Mouse (Mus musculus) midbrain, embryonic 12.5 days (tissue): ENCODE measurements at regions not wholly inside any gene's neighbourhood (a gene's known extent, or its start where the extent isn't known, plus 50 kb on each side); places are given as distances from the start of the nearest gene placed in this dataset.

Experiments used
- ATAC-seq: fragments of 200-750 bp; cut with Nextera tagmentation; 2 replicates; pipeline ENCODE4 v1.8.0; 2017; ENCODE audit warnings: low read depth, moderate TSS enrichment, moderate library complexity; ENCODE audit not compliant: low FRiP score
- H3K27ac ChIP-seq: fragments of 300-500 bp; sonication (generic); replicated peaks from 2 replicates; pipeline ENCODE4 v1.5.1; 2016; ENCODE audit warnings: mild to moderate bottlenecking
- H3K27me3 ChIP-seq: fragments of 300-500 bp; sonication (generic); 2 replicates; pipeline ENCODE4 v1.6.1; 2016; ENCODE audit warnings: mild to moderate bottlenecking
- H3K36me3 ChIP-seq: fragments of 300-500 bp; sonication (generic); 2 replicates; pipeline ENCODE4 v1.6.1; 2016
- H3K4me1 ChIP-seq: fragments of 300-500 bp; sonication (generic); 2 replicates; pipeline ENCODE4 v1.6.1; 2016
- H3K4me2 ChIP-seq: fragments of 300-500 bp; sonication (generic); replicated peaks from 2 replicates; pipeline ENCODE4 v1.6.1; 2016; ENCODE audit warnings: mild to moderate bottlenecking, moderate library complexity
- H3K4me3 ChIP-seq: fragments of 300-500 bp; sonication (generic); 2 replicates; pipeline ENCODE4 v1.5.1; 2016; ENCODE audit warnings: mild to moderate bottlenecking
- H3K9ac ChIP-seq: fragments of 300-500 bp; sonication (generic); replicated peaks from 2 replicates; pipeline ENCODE4 v1.6.1; 2016; ENCODE audit warnings: mild to moderate bottlenecking, moderate library complexity
- H3K9me3 ChIP-seq: fragments of 300-500 bp; sonication (generic); 2 replicates; pipeline ENCODE4 v1.6.1; 2016; ENCODE audit warnings: mild to moderate bottlenecking
- WGBS: fragments of 180-500 bp; shearing (Covaris S2); methylation state at CpG from one replicate; pipeline ENCODE4 v1.1.7; 2016; 5-methylcytosine and 5-hydroxymethylcytosine counted together

DNA sequence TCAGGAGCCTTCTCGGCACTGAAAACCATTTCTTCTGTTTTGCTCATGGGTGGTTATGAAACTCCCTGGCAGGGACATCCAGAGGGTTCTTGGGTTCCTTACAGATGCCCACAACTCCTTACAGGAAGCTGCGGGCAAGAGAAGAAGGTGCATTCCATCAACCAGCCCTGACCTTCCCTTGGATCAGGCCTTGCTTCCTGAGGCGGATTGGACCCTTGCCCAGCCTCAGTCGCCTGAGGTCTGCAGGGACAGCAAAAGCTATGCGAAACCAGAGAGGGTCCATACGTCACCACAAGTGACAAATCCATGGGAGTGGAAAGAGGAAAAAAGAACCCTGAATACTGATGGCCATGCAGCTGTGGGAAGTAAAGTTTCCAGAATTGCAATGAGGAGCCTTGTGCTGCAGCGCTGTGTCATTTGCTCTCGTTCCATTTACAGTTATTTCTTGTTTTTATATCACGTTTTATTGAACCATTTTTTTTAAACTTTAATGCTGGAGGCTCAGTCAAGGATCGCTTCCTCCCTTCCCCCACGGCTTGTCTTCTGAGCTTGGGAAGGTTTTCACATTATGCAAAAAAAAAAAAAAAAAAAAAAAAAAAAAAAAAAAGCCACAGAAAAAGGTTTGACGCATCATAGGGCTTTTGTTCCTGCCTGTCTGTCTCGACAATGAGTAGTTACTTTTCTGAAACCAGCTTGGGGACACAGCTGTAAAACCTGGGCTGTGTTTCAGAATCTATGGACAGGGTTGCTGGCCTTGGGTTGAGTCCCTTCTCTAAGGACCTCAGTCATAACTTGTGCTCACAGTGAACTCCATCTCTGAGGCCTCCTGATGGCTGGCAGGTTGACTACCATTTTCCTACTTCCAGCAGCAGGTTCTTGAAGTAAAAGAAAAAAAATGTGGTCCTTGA lies 202.0 kb upstream of the Ncam1 start:
- Histone ChIP-seq H3K36me3 (no peaks in the 10 kb centered on the region), H3K27ac (no peak overlapping the region), H3K4me2 (no peak overlapping the region), H3K9ac (no peak overlapping the region), H3K9me3 (peaks cover 4% of the 10 kb centered on the region; the same call in 1 of the 2 replicates), H3K27me3 (no peaks in the 10 kb centered on the region), H3K4me3 (no peak overlapping the region), H3K4me1 (peaks cover 4% of the 10 kb centered on the region; the same call in 1 of the 2 replicates)
- 78% methylated on average over 13 of the region's 13 CpGs for WGBS
- ATAC-seq: no peak

DNA sequence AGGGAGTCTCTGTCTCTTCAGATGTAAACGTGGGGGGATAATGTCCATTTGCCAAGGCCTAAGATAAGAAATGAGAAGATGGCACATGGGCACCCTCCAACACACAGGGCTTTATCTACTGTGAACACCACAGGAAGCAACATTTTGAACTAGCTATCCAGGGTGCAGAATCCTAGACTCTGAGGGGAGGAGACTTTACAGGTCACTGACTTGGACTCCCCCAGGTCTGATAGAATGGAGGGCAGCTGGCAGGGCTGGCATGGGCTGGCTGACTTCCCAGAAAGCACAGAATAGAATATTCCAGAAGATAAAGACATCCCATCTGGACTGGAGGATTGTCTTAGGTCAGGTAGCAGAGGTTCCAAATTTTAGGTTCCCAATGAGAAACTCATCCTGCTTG lies 201.2 kb upstream of the Ncam1 start:
- no peak overlapping the region for H3K4me2 ChIP-seq
- ATAC-seq: no peak
- H3K27me3 ChIP-seq: no peaks in the 10 kb centered on the region
- no peak overlapping the region for H3K27ac ChIP-seq
- H3K4me1 ChIP-seq: no peaks in the 10 kb centered on the region; the same call in 1 of the 2 replicates
- no peak overlapping the region for H3K4me3 ChIP-seq
- H3K36me3 ChIP-seq: no peaks in the 10 kb centered on the region
- H3K9me3 ChIP-seq: peaks cover 12% of the 10 kb centered on the region; the same call in 1 of the 2 replicates
- WGBS: 86% methylated on average over 1 of the region's 1 CpGs
- no peak overlapping the region for H3K9ac ChIP-seq

DNA sequence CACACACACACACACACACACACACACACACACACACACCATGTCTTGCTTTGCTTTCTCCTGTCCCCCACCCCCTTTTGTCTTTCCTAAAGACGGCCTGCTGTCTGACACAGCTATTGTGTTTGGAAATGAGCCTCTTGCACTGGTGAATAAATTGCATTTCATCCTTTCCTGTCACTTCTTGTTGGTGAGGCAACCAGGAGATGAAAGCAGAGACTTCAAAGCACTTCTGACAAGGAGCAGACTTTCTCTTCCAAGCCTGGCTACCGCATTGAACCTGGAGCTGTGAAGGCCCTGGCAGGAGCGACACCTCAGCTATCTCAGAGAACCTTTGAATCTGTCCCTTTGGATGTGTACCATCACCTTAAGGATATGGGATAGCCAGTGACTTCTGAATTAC lies 199.4 kb upstream of the Ncam1 start:
- no peak overlapping the region for H3K9ac ChIP-seq
- H3K36me3 ChIP-seq: no peaks in the 10 kb centered on the region
- ATAC-seq: no peak
- peaks cover 18% of the 10 kb centered on the region; the same call in 1 of the 2 replicates for H3K9me3 ChIP-seq
- H3K4me3 ChIP-seq: no peak overlapping the region
- WGBS: 29% methylated on average over 3 of the region's 3 CpGs
- H3K27ac ChIP-seq: no peak overlapping the region
- no peaks in the 10 kb centered on the region for H3K27me3 ChIP-seq
- no peaks in the 10 kb centered on the region; the same call in 1 of the 2 replicates for H3K4me1 ChIP-seq
- no peak overlapping the region for H3K4me2 ChIP-seq

DNA sequence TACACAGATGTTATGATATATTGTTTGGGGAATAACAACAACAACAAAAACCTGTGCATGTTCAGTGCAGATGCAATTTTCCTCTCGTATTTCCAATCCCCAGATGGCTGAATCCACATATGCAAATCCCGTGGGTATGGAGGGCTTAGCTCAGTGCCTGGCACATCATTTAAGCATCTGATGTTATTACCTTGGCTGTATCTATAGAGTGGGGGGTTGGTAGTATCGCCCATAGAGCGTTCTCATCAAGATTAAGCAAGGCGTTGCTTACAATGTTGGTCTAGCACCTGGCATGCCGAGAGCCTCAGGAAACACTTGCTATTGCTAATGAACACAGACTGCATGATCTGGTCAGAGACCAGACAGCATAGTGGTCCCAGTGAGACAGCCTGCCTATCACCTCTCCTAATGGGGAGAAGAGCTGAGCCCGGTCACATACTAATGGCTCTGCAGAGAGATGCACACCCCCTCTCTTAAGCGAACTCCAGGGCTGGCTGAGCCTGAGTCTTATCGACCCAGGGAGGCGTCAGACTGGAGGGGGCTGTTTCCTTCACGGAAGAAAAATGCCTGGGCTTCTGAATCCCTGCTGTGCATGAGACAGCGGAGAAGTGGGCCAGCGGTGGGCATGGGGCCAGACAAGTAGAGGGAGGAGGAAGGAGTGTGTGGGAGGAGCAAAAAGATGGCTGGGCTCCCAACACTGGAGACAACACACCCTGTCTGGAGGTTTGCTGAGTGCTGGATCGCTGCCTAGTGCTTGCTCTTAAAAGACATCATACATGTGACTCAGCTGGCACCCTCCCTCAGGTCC lies 190.9 kb upstream of the Ncam1 start:
- ATAC-seq: peak; percentile 23; the same call in 1 of the 2 replicates
- 52% methylated on average over 14 of the region's 14 CpGs for WGBS
- 0 out of 2 replicates have a peak, but pooled peaks cover 4% of the 10 kb centered on the region for H3K9me3 ChIP-seq

DNA sequence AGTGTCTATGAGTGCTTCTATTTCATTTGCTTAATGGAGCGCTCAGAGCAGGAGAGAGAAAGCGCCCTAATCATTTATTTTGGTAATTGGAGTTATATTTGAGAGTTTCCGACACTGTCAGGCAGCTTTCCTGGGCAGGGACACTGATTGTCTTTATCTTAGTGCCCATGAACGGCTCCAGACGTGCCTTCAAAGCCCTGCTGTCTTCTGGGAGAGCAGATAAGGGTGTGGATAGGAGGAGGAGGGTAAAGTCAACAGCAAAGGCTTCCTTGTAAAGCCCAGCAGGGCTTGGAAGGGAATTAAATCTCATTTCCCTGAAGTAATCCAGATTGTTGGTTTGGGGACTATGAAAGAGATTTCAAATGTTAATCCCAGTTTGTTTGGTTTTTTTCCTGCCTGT lies 189.3 kb upstream of the Ncam1 start:
- ATAC-seq: no peak
- Histone ChIP-seq H3K27me3 (no peaks in the 10 kb centered on the region), H3K4me1 (peaks cover 8% of the 10 kb centered on the region), H3K36me3 (no peaks in the 10 kb centered on the region), H3K4me2 (no peak overlapping the region), H3K27ac (no peak overlapping the region), H3K9ac (no peak overlapping the region), H3K4me3 (no peak overlapping the region), H3K9me3 (no peaks in the 10 kb centered on the region)
- 57% methylated on average over 5 of the region's 5 CpGs for WGBS

More for the DNA sequence above, 190.9 kb upstream of the Ncam1 start:
- no peaks in the 10 kb centered on the region for H3K36me3 ChIP-seq
- no peak overlapping the region for H3K27ac ChIP-seq
- no peak overlapping the region for H3K4me2 ChIP-seq
- peaks cover 8% of the 10 kb centered on the region for H3K4me1 ChIP-seq
- H3K27me3 ChIP-seq: no peaks in the 10 kb centered on the region
- no peak overlapping the region for H3K9ac ChIP-seq
- no peak overlapping the region for H3K4me3 ChIP-seq

DNA sequence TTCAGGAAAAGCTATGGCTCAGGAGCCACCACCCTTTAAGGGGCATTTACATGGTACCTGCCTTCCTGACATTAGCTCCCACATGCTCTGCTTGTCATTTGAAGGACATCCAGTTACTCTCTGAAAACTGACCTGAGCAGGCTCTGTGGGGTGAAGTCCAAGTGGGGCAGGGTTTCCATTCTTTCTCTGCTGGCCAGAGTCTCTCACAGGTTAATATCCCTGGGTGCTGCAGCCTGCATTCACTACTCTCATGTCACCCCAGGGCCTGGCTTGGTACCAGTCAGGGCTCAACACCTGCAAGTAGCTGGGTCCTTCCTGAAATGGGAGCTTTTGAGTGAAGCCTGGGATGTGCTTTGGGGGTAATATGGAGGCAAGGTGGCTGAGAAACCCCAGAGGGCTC lies 188.8 kb upstream of the Ncam1 start:
- Histone ChIP-seq H3K27me3 (no peaks in the 10 kb centered on the region), H3K9ac (no peak overlapping the region), H3K9me3 (no peaks in the 10 kb centered on the region), H3K4me3 (no peak overlapping the region), H3K27ac (no peak overlapping the region), H3K36me3 (no peaks in the 10 kb centered on the region), H3K4me2 (no peak overlapping the region), H3K4me1 (peaks cover 8% of the 10 kb centered on the region)
- ATAC-seq: no peak

DNA sequence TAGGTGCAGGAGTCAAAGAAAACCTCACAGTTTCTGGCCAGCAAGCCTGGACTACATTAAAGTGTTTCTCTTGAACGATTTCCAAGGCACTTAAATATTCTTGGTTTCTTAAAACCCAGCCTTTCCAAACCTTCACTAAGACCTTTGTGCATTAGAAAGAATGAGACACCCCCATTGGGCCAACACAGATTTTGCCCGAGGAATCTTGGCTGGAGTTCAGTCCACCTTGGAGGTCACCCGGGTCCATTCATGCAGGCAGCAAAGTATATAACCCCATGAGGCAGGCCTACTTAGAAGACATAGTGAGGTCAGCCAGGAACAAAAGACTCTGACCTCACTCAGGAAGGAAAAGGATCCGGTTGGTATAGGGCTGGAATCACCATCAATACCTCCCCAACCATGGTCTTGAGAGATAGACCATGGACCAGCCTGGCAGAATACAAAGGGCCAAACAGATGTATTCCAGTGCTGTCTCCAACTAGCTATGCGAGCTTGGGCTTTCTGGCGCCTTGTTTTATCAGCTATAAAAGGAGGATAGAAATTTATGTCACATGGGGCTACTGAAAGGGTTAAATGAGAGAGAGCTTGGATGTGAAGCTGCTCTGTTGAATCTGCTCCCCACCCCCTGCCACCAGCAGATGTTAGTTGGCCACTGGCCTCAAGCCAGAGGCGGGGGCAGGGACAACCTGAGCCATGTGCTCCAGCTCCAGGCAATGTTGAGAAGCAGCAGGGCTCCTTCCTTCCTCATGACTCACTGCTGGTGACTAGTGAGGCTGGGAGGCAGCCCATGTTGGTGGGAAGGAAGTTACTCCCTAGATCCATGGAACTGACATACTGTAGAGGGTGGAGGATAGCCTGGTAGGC lies 181.9 kb upstream of the Ncam1 start:
- H3K9ac ChIP-seq: no peak overlapping the region
- H3K4me3 ChIP-seq: no peak overlapping the region
- H3K9me3 ChIP-seq: no peaks in the 10 kb centered on the region
- H3K27ac ChIP-seq: no peak overlapping the region
- H3K4me1 ChIP-seq: peaks cover 11% of the 10 kb centered on the region
- H3K4me2 ChIP-seq: no peak overlapping the region
- H3K36me3 ChIP-seq: no peaks in the 10 kb centered on the region
- no peak for ATAC-seq
- H3K27me3 ChIP-seq: no peaks in the 10 kb centered on the region
- WGBS: 62% methylated on average over 7 of the region's 7 CpGs

DNA sequence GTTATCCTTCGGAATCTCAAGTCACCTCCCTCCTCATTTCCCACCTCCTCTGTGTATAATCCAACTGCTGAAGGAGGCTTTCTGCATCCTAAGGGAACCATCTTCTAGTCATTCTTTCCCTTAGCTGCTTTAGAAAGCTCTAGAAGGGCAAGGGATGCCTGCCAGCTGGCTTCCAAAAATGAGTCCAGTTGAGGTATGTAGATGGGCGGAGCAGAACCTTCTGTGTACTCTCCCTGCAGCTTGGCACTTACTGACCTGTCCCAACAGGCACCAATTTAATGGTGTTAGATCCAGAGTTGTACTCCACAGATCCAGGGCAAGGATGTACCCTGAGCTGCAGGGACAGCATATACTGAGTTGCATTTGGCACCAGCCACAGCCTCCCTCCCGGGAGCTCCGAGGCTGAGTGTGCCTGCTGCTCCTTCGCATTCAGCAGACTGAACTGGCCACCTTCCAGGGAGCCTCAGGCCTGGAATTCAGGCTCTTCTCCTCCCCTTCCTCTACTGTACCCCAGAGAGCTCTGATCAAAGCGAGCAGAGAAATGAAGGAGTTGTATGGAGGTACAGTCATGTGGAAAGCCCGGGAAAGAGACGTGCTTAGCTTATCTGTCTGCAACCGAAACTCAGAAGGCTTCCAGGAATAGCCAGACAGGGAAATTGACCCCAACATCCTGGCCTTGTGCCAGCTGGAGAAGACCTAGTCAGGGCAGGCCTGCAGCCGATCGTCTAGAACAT lies 177.4 kb upstream of the Ncam1 start:
- no peak overlapping the region for H3K9ac ChIP-seq

DNA sequence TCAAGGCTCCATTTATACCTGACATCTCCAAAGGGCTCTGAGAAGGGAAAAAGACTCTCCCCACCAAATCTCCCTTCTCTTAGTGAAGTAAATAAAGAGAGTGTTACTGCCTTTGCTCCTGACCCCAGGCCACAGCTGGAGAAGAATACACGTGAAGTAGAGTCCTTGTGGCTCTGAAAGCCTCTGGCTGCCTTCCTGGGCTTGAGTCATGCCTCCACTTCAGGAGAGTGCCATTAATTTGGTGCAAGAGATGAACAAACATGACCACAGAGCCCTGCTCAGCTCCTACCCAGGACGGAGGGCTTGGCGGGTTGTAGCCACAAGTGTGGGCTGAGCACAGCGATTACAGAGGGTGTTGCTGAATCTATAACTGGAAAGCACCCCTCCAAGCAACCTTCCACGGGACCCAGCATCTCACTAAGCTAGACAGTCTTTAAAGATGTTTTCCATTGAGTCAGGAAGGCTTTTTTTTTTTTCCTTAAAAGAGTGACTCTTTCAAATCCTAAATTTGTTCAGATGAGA lies 175.3 kb upstream of the Ncam1 start:
- Histone ChIP-seq H3K27me3 (no peaks in the 10 kb centered on the region), H3K4me1 (0 out of 2 replicates have a peak, but pooled peaks cover 3% of the 10 kb centered on the region), H3K4me3 (no peak overlapping the region), H3K9ac (no peak overlapping the region), H3K4me2 (no peak overlapping the region), H3K36me3 (no peaks in the 10 kb centered on the region), H3K9me3 (no peaks in the 10 kb centered on the region), H3K27ac (no peak overlapping the region)
- ATAC-seq: no peak
- 92% methylated on average over 5 of the region's 5 CpGs for WGBS

More for the DNA sequence above, 177.4 kb upstream of the Ncam1 start:
- H3K27me3 ChIP-seq: no peaks in the 10 kb centered on the region
- no peaks in the 10 kb centered on the region for H3K36me3 ChIP-seq
- no peak overlapping the region for H3K4me3 ChIP-seq
- peaks cover 11% of the 10 kb centered on the region for H3K4me1 ChIP-seq
- H3K27ac ChIP-seq: no peak overlapping the region
- 75% methylated on average over 11 of the region's 11 CpGs for WGBS
- no peaks in the 10 kb centered on the region for H3K9me3 ChIP-seq
- H3K4me2 ChIP-seq: no peak overlapping the region
- ATAC-seq: no peak

DNA sequence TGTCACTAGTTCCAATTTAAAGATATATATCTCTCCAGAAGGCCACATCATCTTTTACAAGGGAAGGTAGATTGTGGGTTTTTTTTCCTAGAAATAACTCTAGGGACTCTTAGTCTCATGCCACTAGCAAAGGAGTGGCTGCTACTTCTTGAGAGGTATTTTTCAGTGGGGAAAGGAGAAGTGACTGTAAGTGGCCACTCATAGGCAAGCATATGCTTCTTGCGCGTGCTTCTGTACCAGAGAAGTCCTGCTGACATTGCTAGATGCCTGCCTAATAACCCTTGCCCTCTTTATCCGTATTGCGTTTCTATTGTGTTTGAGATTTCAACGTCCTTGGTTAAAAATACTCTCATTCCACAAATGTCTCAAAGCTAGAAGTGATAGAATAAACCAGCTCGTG lies 170.7 kb upstream of the Ncam1 start:
- no peak overlapping the region for H3K4me2 ChIP-seq

DNA sequence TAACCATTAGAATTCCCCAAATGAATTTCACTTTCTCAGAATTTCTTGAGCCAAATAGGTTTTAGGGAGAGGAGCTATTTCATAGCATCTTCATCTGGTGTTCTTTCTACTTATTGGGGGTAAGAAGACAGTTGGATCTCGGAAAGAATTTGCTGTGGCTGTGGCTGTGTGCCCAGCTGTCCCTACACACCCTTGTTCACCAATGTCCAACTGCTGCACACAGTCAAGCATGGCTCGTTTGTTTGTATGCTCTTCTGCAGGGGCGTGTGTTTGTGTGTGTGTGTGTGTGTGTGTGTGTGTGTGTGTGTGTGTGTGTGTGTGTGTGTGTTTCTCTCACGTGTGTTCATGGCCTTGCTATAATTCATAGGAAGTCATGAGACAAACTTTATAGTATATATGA lies 165.9 kb upstream of the Ncam1 start:
- Histone ChIP-seq H3K27ac (no peak overlapping the region), H3K4me3 (no peak overlapping the region), H3K9me3 (no peaks in the 10 kb centered on the region), H3K4me1 (peaks cover 21% of the 10 kb centered on the region), H3K27me3 (no peaks in the 10 kb centered on the region), H3K4me2 (no peak overlapping the region), H3K36me3 (no peaks in the 10 kb centered on the region), H3K9ac (no peak overlapping the region)
- 85% methylated on average over 4 of the region's 4 CpGs for WGBS
- no peak for ATAC-seq

More for the DNA sequence above, 170.7 kb upstream of the Ncam1 start:
- Histone ChIP-seq H3K9me3 (no peaks in the 10 kb centered on the region), H3K27me3 (no peaks in the 10 kb centered on the region), H3K4me1 (no peaks in the 10 kb centered on the region), H3K4me3 (no peak overlapping the region), H3K36me3 (no peaks in the 10 kb centered on the region), H3K27ac (no peak overlapping the region), H3K9ac (no peak overlapping the region)
- 85% methylated on average over 6 of the region's 6 CpGs for WGBS
- ATAC-seq: no peak
